Mouse (Mus musculus): Measurements from ENCODE around the gene Foxk1. TPM values are rescaled to one million over a fixed set of nuclear protein-coding genes. Genes with fewer than 3 reads are reported as not detected.
A peak's percentile ranks its signal among the peaks of the same experiment; 100 is the strongest.

Gene Foxk1
- polyA plus RNA-seq, 1 experiment from 2014 or later: 2.5 TPM

GRCm38 (mm10) chr5:142412678-142413385, 11.5 kb downstream of the Foxk1 start:
- Histone ChIP-seq H3K36me3 (ENCODE audit: control insufficient read depth, insufficient read depth) (no peaks in the 10 kb centered on the region), H3K9me3 (replicated peaks; ENCODE audit: control insufficient read depth, low read length) (no peaks in the 10 kb centered on the region), H3K27ac (ENCODE audit: low read length) (peak overlapping the region; percentile 34; the same call in 1 of the 2 replicates), H3K27me3 (ENCODE audit: control insufficient read depth, insufficient read depth, low read length) (no peaks in the 10 kb centered on the region), H3K9ac (ENCODE audit: low read length) (0 out of 2 replicates have a peak overlapping the region, but pooled peaks have one; percentile 2), H3K4me1 (ENCODE audit: control insufficient read depth, insufficient read depth, low read length) (peaks cover 44% of the 10 kb centered on the region), H3K4me2 (ENCODE audit: low read depth, low read length) (no peak overlapping the region), H3K4me3 (ENCODE audit: low read length) (no peak overlapping the region)
- 44% methylated on average over 6 of the region's 6 CpGs for WGBS
- ATAC-seq (replicated peaks; ENCODE audit: extremely low read depth, insufficient read depth, low FRiP score): no peak

GRCm38 (mm10) chr5:142413723-142414445, 12.6 kb downstream of the Foxk1 start:
- no peak for ATAC-seq (replicated peaks; ENCODE audit: extremely low read depth, insufficient read depth, low FRiP score)
- Histone ChIP-seq H3K9ac (ENCODE audit: low read length) (no peak overlapping the region), H3K36me3 (ENCODE audit: control insufficient read depth, insufficient read depth) (no peaks in the 10 kb centered on the region), H3K27me3 (ENCODE audit: control insufficient read depth, insufficient read depth, low read length) (no peaks in the 10 kb centered on the region), H3K4me3 (ENCODE audit: low read length) (no peak overlapping the region), H3K27ac (ENCODE audit: low read length) (no peak overlapping the region; the same call in 1 of the 2 replicates), H3K9me3 (replicated peaks; ENCODE audit: control insufficient read depth, low read length) (no peaks in the 10 kb centered on the region), H3K4me2 (ENCODE audit: low read depth, low read length) (no peak overlapping the region), H3K4me1 (ENCODE audit: control insufficient read depth, insufficient read depth, low read length) (peaks cover 44% of the 10 kb centered on the region)
- 39% methylated on average over 9 of the region's 9 CpGs for WGBS

GRCm38 (mm10) chr5:142415401-142415800, 14.1 kb downstream of the Foxk1 start:
- ATAC-seq (replicated peaks; ENCODE audit: extremely low read depth, insufficient read depth, low FRiP score): no peak
- H3K27ac ChIP-seq (ENCODE audit: low read length): peak overlapping the region; percentile 73; the same call in 1 of the 2 replicates
- H3K27me3 ChIP-seq (ENCODE audit: control insufficient read depth, insufficient read depth, low read length): no peaks in the 10 kb centered on the region
- no peak overlapping the region for H3K4me2 ChIP-seq (ENCODE audit: low read depth, low read length)
- H3K9me3 ChIP-seq (replicated peaks; ENCODE audit: control insufficient read depth, low read length): no peaks in the 10 kb centered on the region
- H3K36me3 ChIP-seq (ENCODE audit: control insufficient read depth, insufficient read depth): no peaks in the 10 kb centered on the region
- peaks cover 38% of the 10 kb centered on the region for H3K4me1 ChIP-seq (ENCODE audit: control insufficient read depth, insufficient read depth, low read length)
- H3K9ac ChIP-seq (ENCODE audit: low read length): 0 out of 2 replicates have a peak overlapping the region, but pooled peaks have one; percentile 4
- 76% methylated on average over 6 of the region's 6 CpGs for WGBS
- H3K4me3 ChIP-seq (ENCODE audit: low read length): no peak overlapping the region

GRCm38 (mm10) chr5:142416070-142416775, 14.9 kb downstream of the Foxk1 start:
- ATAC-seq (replicated peaks; ENCODE audit: extremely low read depth, insufficient read depth, low FRiP score): peak; percentile 70
- Histone ChIP-seq H3K27me3 (ENCODE audit: control insufficient read depth, insufficient read depth, low read length) (no peaks in the 10 kb centered on the region), H3K4me1 (ENCODE audit: control insufficient read depth, insufficient read depth, low read length) (peaks cover 42% of the 10 kb centered on the region), H3K27ac (ENCODE audit: low read length) (peak overlapping the region; percentile 73), H3K36me3 (ENCODE audit: control insufficient read depth, insufficient read depth) (no peaks in the 10 kb centered on the region; the same call in 1 of the 2 replicates), H3K9ac (ENCODE audit: low read length) (peak overlapping the region; percentile 3), H3K9me3 (replicated peaks; ENCODE audit: control insufficient read depth, low read length) (no peaks in the 10 kb centered on the region), H3K4me2 (ENCODE audit: low read depth, low read length) (peak overlapping the region; percentile 32), H3K4me3 (ENCODE audit: low read length) (no peak overlapping the region)
- 11% methylated on average over 14 of the region's 14 CpGs for WGBS

- no peaks in the 10 kb centered on the region; the same call in 1 of the 2 replicates for H3K36me3 ChIP-seq (ENCODE audit: control insufficient read depth, insufficient read depth)
- ATAC-seq (replicated peaks; ENCODE audit: extremely low read depth, insufficient read depth, low FRiP score): no peak
- no peak overlapping the region for H3K9ac ChIP-seq (ENCODE audit: low read length)
- peaks cover 40% of the 10 kb centered on the region for H3K4me1 ChIP-seq (ENCODE audit: control insufficient read depth, insufficient read depth, low read length)
- H3K4me3 ChIP-seq (ENCODE audit: low read length): no peak overlapping the region
- no peak overlapping the region for H3K4me2 ChIP-seq (ENCODE audit: low read depth, low read length)
- no peaks in the 10 kb centered on the region for H3K9me3 ChIP-seq (replicated peaks; ENCODE audit: control insufficient read depth, low read length)
- H3K27me3 ChIP-seq (ENCODE audit: control insufficient read depth, insufficient read depth, low read length): no peaks in the 10 kb centered on the region
- no peak overlapping the region for H3K27ac ChIP-seq (ENCODE audit: low read length)
- 70% methylated on average over 3 of the region's 3 CpGs for WGBS
Measured at GRCm38 (mm10) chr5:142417104-142417503, 15.8 kb downstream of the Foxk1 start.

GRCm38 (mm10) chr5:142417876-142418275, 16.6 kb downstream of the Foxk1 start:
- no peaks in the 10 kb centered on the region for H3K27me3 ChIP-seq (ENCODE audit: control insufficient read depth, insufficient read depth, low read length)
- no peaks in the 10 kb centered on the region for H3K9me3 ChIP-seq (replicated peaks; ENCODE audit: control insufficient read depth, low read length)
- no peak overlapping the region for H3K9ac ChIP-seq (ENCODE audit: low read length)
- no peak overlapping the region for H3K27ac ChIP-seq (ENCODE audit: low read length)
- WGBS: 79% methylated on average over 9 of the region's 9 CpGs
- H3K36me3 ChIP-seq (ENCODE audit: control insufficient read depth, insufficient read depth): no peaks in the 10 kb centered on the region; the same call in 1 of the 2 replicates
- H3K4me1 ChIP-seq (ENCODE audit: control insufficient read depth, insufficient read depth, low read length): peaks cover 34% of the 10 kb centered on the region
- no peak overlapping the region for H3K4me2 ChIP-seq (ENCODE audit: low read depth, low read length)
- H3K4me3 ChIP-seq (ENCODE audit: low read length): no peak overlapping the region
- ATAC-seq (replicated peaks; ENCODE audit: extremely low read depth, insufficient read depth, low FRiP score): no peak

GRCm38 (mm10) chr5:142418419-142418818, 17.1 kb downstream of the Foxk1 start:
- Histone ChIP-seq H3K36me3 (ENCODE audit: control insufficient read depth, insufficient read depth) (no peaks in the 10 kb centered on the region; the same call in 1 of the 2 replicates), H3K4me3 (ENCODE audit: low read length) (no peak overlapping the region), H3K27ac (ENCODE audit: low read length) (no peak overlapping the region), H3K4me1 (ENCODE audit: control insufficient read depth, insufficient read depth, low read length) (peaks cover 34% of the 10 kb centered on the region), H3K9ac (ENCODE audit: low read length) (no peak overlapping the region), H3K4me2 (ENCODE audit: low read depth, low read length) (no peak overlapping the region), H3K9me3 (replicated peaks; ENCODE audit: control insufficient read depth, low read length) (no peaks in the 10 kb centered on the region), H3K27me3 (ENCODE audit: control insufficient read depth, insufficient read depth, low read length) (no peaks in the 10 kb centered on the region)
- no peak for ATAC-seq (replicated peaks; ENCODE audit: extremely low read depth, insufficient read depth, low FRiP score)
- WGBS: 86% methylated on average over 4 of the region's 4 CpGs

- Histone ChIP-seq H3K36me3 (ENCODE audit: control insufficient read depth, insufficient read depth) (no peaks in the 10 kb centered on the region; the same call in 1 of the 2 replicates), H3K4me3 (ENCODE audit: low read length) (no peak overlapping the region), H3K9me3 (replicated peaks; ENCODE audit: control insufficient read depth, low read length) (no peaks in the 10 kb centered on the region), H3K27me3 (ENCODE audit: control insufficient read depth, insufficient read depth, low read length) (no peaks in the 10 kb centered on the region), H3K9ac (ENCODE audit: low read length) (no peak overlapping the region), H3K4me1 (ENCODE audit: control insufficient read depth, insufficient read depth, low read length) (peaks cover 40% of the 10 kb centered on the region), H3K4me2 (ENCODE audit: low read depth, low read length) (no peak overlapping the region), H3K27ac (ENCODE audit: low read length) (no peak overlapping the region)
- no peak for ATAC-seq (replicated peaks; ENCODE audit: extremely low read depth, insufficient read depth, low FRiP score)
- 74% methylated on average over 4 of the region's 4 CpGs for WGBS
Measured at GRCm38 (mm10) chr5:142420317-142420716, 19.0 kb downstream of the Foxk1 start.

Data from heart, embryonic 16.5 days (tissue).